Mouse (Mus musculus) brain, embryonic 14.5 days (tissue): Measurements from ENCODE around the gene Smim12. TPM values are rescaled to one million over a fixed set of nuclear protein-coding genes. Genes with fewer than 3 reads are reported as not detected.

Source experiments
- DNase-seq: peaks from one replicate; pipeline ENCODE4 v3.0.0-alpha.2; 2011; ENCODE audit warnings: low read depth
- CTCF ChIP-seq: fragments of 200-500 bp; IDR thresholded peaks from 2 replicates; pipeline ENCODE4 v1.5.1; 2012; ENCODE audit warnings: inconsistent platforms, mild to moderate bottlenecking, moderate library complexity, borderline replicate concordance; ENCODE audit not compliant: insufficient read depth, insufficient read length; ENCODE audit errors: extremely low read depth
- POLR2A ChIP-seq: fragments of 200-500 bp; IDR thresholded peaks from 2 replicates; pipeline ENCODE4 v1.6.1; 2012; ENCODE audit warnings: mild to moderate bottlenecking, inconsistent platforms, borderline replicate concordance; ENCODE audit not compliant: poor library complexity, insufficient read depth, insufficient read length, severe bottlenecking; ENCODE audit errors: extremely low read depth
- polyA plus RNA-seq: library from polyadenylated mRNA; depleted of rRNA; stranded (reverse); fragments of >200 nt; gene quantifications from 2 replicates; pipeline ENCODE4 v1.2.3, GENCODE M21; 2012; rRNA removed

The Smim12 gene
- polyA plus RNA-seq, 1 experiment, result 31.6 TPM

GRCm38 (mm10) chr4:127279241-127279640 lies 35.7 kb downstream of the Smim12 start:
- DNase-seq, result no peak

GRCm38 (mm10) chr4:127286907-127287306 lies 43.3 kb downstream of the Smim12 start:
- no peak for DNase-seq

More at GRCm38 (mm10) chr4:127279241-127279640, 35.7 kb downstream of the Smim12 start:
- TF ChIP-seq CTCF, result no peak
- no peak for TF ChIP-seq POLR2A

GRCm38 (mm10) chr4:127289039-127289548 lies 45.5 kb downstream of the Smim12 start:
- DNase-seq, result no peak
- TF ChIP-seq CTCF, result no peak

More at GRCm38 (mm10) chr4:127286907-127287306, 43.3 kb downstream of the Smim12 start:
- TF ChIP-seq CTCF (no peak), POLR2A (no peak)

DNA sequence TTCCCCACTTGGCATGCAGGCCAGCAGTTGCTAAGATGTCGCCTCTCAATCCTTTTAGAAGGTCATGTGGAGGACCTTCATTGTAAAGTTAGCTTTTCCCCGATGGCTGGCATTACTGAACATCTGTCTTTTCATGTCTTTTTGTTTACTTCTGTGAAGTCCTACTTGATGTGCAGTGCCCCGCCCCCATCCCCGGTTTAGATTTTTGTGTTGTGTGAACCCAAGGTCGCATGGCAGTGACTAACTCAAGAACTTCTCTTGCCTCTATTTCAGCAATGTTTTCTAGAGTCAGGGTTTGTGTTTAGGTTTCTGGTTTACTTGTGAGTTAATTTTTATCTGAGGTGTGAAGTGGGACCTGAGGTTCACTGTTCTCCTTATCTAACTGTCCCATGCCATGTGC lies 49.0 kb downstream of the Smim12 start:
- no peak for DNase-seq
- no peak for TF ChIP-seq CTCF
- TF ChIP-seq POLR2A, result no peak

Other genes starting within 250 kb of the Smim12 start
- gene Sfpq, start 222.5 kb upstream of the Smim12 start, polyA plus RNA-seq, result 170 and 307 TPM in 2 replicates
- 10.9 and 13.6 TPM in 2 replicates for gene Zmym1, start 182.6 kb upstream of the Smim12 start, polyA plus RNA-seq
- gene Zmym6, start 166.4 kb upstream of the Smim12 start, polyA plus RNA-seq, result 39.0 and 43.5 TPM in 2 replicates
- 15.9 and 23.1 TPM in 2 replicates for gene Tmem35b, start 120.1 kb upstream of the Smim12 start, polyA plus RNA-seq
- gene Dlgap3, start 74.6 kb upstream of the Smim12 start, polyA plus RNA-seq, result 27.0 and 42.7 TPM in 2 replicates
- gene Gja4, start 70.3 kb downstream of the Smim12 start, polyA plus RNA-seq, result 28.2 and 29.5 TPM in 2 replicates
- gene Gjb3, start 87.1 kb downstream of the Smim12 start, polyA plus RNA-seq, result 0.48 and 0.50 TPM in 2 replicates
- gene Gjb4, start 110.3 kb downstream of the Smim12 start, polyA plus RNA-seq, result 0.05 TPM in 1 of 2 replicates, not detected in the other
- gene Gjb5, start 114.4 kb downstream of the Smim12 start, polyA plus RNA-seq, result 0.06 and 0.18 TPM in 2 replicates